Mouse (Mus musculus) C2C12 (cell line): ENCODE measurements around the gene Slc19a1. TPM values are rescaled to one million over a fixed set of nuclear protein-coding genes. Genes with fewer than 3 reads are reported as not detected.
A peak's percentile ranks its signal among the peaks of the same experiment; 100 is the strongest.

Experiments used
- H3K27me3 ChIP-seq: one replicate; pipeline ENCODE4 v1.6.1; 2011; ENCODE audit not compliant: control insufficient read depth, insufficient read depth, insufficient read length
- H3K36me3 ChIP-seq: one replicate; pipeline ENCODE4 v1.6.1; 2011; ENCODE audit not compliant: control insufficient read depth, insufficient read depth
- H3K4me3 ChIP-seq: one replicate; pipeline ENCODE4 v1.5.1; 2011; ENCODE audit warnings: mild to moderate bottlenecking, control low read depth; ENCODE audit not compliant: poor library complexity, insufficient read depth, severe bottlenecking
- H3K79me2 ChIP-seq: one replicate; pipeline ENCODE4 v1.6.1; 2011; ENCODE audit not compliant: control insufficient read depth, insufficient read depth
- H3K79me3 ChIP-seq: one replicate; pipeline ENCODE4 v1.6.1; 2011; ENCODE audit warnings: low read depth, control low read depth
- H3ac ChIP-seq: one replicate; pipeline ENCODE3; 2011; ENCODE audit warnings: low read depth; ENCODE audit not compliant: control insufficient read depth, insufficient read length
- CEBPB ChIP-seq: IDR thresholded peaks from one replicate; pipeline ENCODE4 v1.6.1; 2011; ENCODE audit warnings: low read depth, mild to moderate bottlenecking, control low read depth, moderate library complexity
- CTCF ChIP-seq: IDR thresholded peaks from one replicate; pipeline ENCODE4 v1.5.1; 2011; ENCODE audit not compliant: control insufficient read depth, insufficient read depth, insufficient read length
- FOSL1 ChIP-seq: IDR thresholded peaks from one replicate; pipeline ENCODE4 v1.8.0; 2011; ENCODE audit warnings: mild to moderate bottlenecking, low read length; ENCODE audit not compliant: poor library complexity, insufficient read depth, severe bottlenecking
- MAX ChIP-seq: IDR thresholded peaks from one replicate; pipeline ENCODE4 v1.6.1; 2011; ENCODE audit warnings: mild to moderate bottlenecking, control low read depth
- MYOD1 ChIP-seq: IDR thresholded peaks from one replicate; pipeline ENCODE4 v1.6.1; 2011; ENCODE audit warnings: low read depth; ENCODE audit not compliant: control insufficient read depth, insufficient read length
- MYOG ChIP-seq: IDR thresholded peaks from one replicate; pipeline ENCODE4 v1.6.1; 2011; ENCODE audit not compliant: control insufficient read depth, insufficient read length; ENCODE audit errors: extremely low read depth
- USF1 ChIP-seq: IDR thresholded peaks from one replicate; pipeline ENCODE4 v1.6.1; 2011; ENCODE audit warnings: low read depth, mild to moderate bottlenecking, control low read depth, moderate library complexity
- polyA plus RNA-seq: library from polyadenylated mRNA; unstranded; fragments of >200 nt; fragmentation: generic; extraction: Trizol; gene quantifications from one replicate; pipeline ENCODE4 v1.2.1, GENCODE M21; 2012; ENCODE audit warnings: missing spikeins

Gene Slc19a1
- polyA plus RNA-seq, 1 experiment = 45.1 TPM

GRCm38 (mm10) chr10:77028782-77029296, 3.2 kb upstream of the Slc19a1 start:
- Histone ChIP-seq H3K27me3 (no peaks in the 10 kb centered on the region), H3K79me2 (peaks cover 9% of the 10 kb centered on the region), H3ac (no peak overlapping the region), H3K4me3 (no peak overlapping the region), H3K79me3 (peaks cover 6% of the 10 kb centered on the region), H3K36me3 (no peaks in the 10 kb centered on the region)
- TF ChIP-seq FOSL1 = no peak
- TF ChIP-seq USF1 = no peak
- TF ChIP-seq MYOG = no peak
- TF ChIP-seq MAX = no peak
- TF ChIP-seq CTCF = no peak

GRCm38 (mm10) chr10:77029761-77030160, 2.3 kb upstream of the Slc19a1 start:
- no peak overlapping the region for H3K4me3 ChIP-seq
- no peaks in the 10 kb centered on the region for H3K27me3 ChIP-seq
- peaks cover 15% of the 10 kb centered on the region for H3K79me3 ChIP-seq
- TF ChIP-seq MYOG (no peak), CTCF (no peak), FOSL1 (no peak), CEBPB (no peak), MAX (no peak), USF1 (no peak), MYOD1 (no peak)
- H3K36me3 ChIP-seq = no peaks in the 10 kb centered on the region
- no peak overlapping the region for H3ac ChIP-seq
- peaks cover 18% of the 10 kb centered on the region for H3K79me2 ChIP-seq

GRCm38 (mm10) chr10:77030666-77031065, 1.4 kb upstream of the Slc19a1 start:
- TF ChIP-seq MYOG = no peak
- no peak for TF ChIP-seq CEBPB
- no peak for TF ChIP-seq FOSL1
- TF ChIP-seq USF1 = no peak
- no peak for TF ChIP-seq CTCF
- TF ChIP-seq MYOD1 = no peak
- TF ChIP-seq MAX = no peak
- H3K79me2 ChIP-seq = peaks cover 27% of the 10 kb centered on the region
- peaks cover 1% of the 10 kb centered on the region for H3K36me3 ChIP-seq
- H3K27me3 ChIP-seq = no peaks in the 10 kb centered on the region
- no peak overlapping the region for H3K4me3 ChIP-seq
- peaks cover 23% of the 10 kb centered on the region for H3K79me3 ChIP-seq
- H3ac ChIP-seq = no peak overlapping the region

GRCm38 (mm10) chr10:77032591-77033322, 716 bp downstream of the Slc19a1 start:
- peaks cover 22% of the 10 kb centered on the region for H3K36me3 ChIP-seq
- peak; percentile 91 for TF ChIP-seq MAX
- no peak for TF ChIP-seq USF1
- no peak for TF ChIP-seq FOSL1
- TF ChIP-seq MYOD1 = no peak
- peak overlapping the region; percentile 86 for H3ac ChIP-seq
- H3K27me3 ChIP-seq = no peaks in the 10 kb centered on the region
- peaks cover 48% of the 10 kb centered on the region for H3K79me2 ChIP-seq
- H3K4me3 ChIP-seq = peak overlapping the region; percentile 83
- peaks cover 35% of the 10 kb centered on the region for H3K79me3 ChIP-seq

GRCm38 (mm10) chr10:77033323-77034025, 1.4 kb downstream of the Slc19a1 start:
- H3K36me3 ChIP-seq = peaks cover 29% of the 10 kb centered on the region
- H3ac ChIP-seq = peak overlapping the region; percentile 86
- peak overlapping the region; percentile 83 for H3K4me3 ChIP-seq
- H3K79me2 ChIP-seq = peaks cover 53% of the 10 kb centered on the region
- H3K27me3 ChIP-seq = no peaks in the 10 kb centered on the region
- no peak for TF ChIP-seq CTCF
- TF ChIP-seq USF1 = peak; percentile 70
- TF ChIP-seq CEBPB = no peak
- peak; percentile 98 for TF ChIP-seq MAX
- no peak for TF ChIP-seq MYOG
- TF ChIP-seq MYOD1 = peak; percentile 24
- H3K79me3 ChIP-seq = peaks cover 39% of the 10 kb centered on the region

GRCm38 (mm10) chr10:77035487-77035886, 3.4 kb downstream of the Slc19a1 start:
- H3K4me3 ChIP-seq = no peak overlapping the region

More at GRCm38 (mm10) chr10:77035487-77035886, 3.4 kb downstream of the Slc19a1 start:
- H3K36me3 ChIP-seq = peaks cover 49% of the 10 kb centered on the region
- H3K27me3 ChIP-seq = no peaks in the 10 kb centered on the region
- peak; percentile 27 for TF ChIP-seq CEBPB
- TF ChIP-seq FOSL1 = no peak
- peaks cover 39% of the 10 kb centered on the region for H3K79me3 ChIP-seq
- peaks cover 53% of the 10 kb centered on the region for H3K79me2 ChIP-seq
- no peak overlapping the region for H3ac ChIP-seq
